21 mouse cellular contexts compared by ENCODE assay signal in genomic region chr11:78846620-78847019, GRCm38 (mm10).
"Had no signal": no experiment of that assay in that cellular context is flagged by ENCODE, and none has a peak within 500 bp of the region (broad histone marks: within the 10 kb centered on the region; RNA-seq: fewer than 3 reads in every experiment).

No protein-coding gene starts in this region.

- H3K9ac ChIP-seq: kidney, embryonic 15.5 days; limb, embryonic 13.5 days; liver, embryonic 14.5 days; liver, postnatal 0 days; lung, embryonic 14.5 days; midbrain, embryonic 12.5 days; midbrain, embryonic 15.5 days had no signal

- H3K27me3 ChIP-seq: kidney, embryonic 15.5 days; limb, embryonic 13.5 days; midbrain, embryonic 12.5 days; midbrain, embryonic 15.5 days had no signal

- DNase-seq: kidney, adult 2 months; kidney, postnatal 14 days; kidney, postnatal 4 days; liver, postnatal 0 days; lung, embryonic 14.5 days; retina, postnatal 1 day; right cerebral cortex, postnatal 14 days; right cerebral cortex, postnatal 4 days; thymus, adult 2 months; thymus, postnatal 25 days had no signal

- H3K27ac ChIP-seq: kidney, embryonic 15.5 days; limb, embryonic 10.5 days; limb, embryonic 13.5 days; liver, embryonic 14.5 days; macrophage; midbrain, embryonic 12.5 days; midbrain, embryonic 15.5 days; stomach, postnatal 0 days had no signal

- H3K9me3 ChIP-seq: kidney, embryonic 15.5 days; limb, embryonic 10.5 days; limb, embryonic 13.5 days; midbrain, embryonic 12.5 days; midbrain, embryonic 15.5 days had no signal

- H3K4me2 ChIP-seq: kidney, embryonic 15.5 days; limb, embryonic 13.5 days; liver, embryonic 11.5 days; lung, embryonic 14.5 days; midbrain, embryonic 12.5 days; midbrain, embryonic 15.5 days had no signal

- H3K4me3 ChIP-seq: kidney, embryonic 15.5 days; limb, embryonic 10.5 days; limb, embryonic 13.5 days; midbrain, embryonic 12.5 days; midbrain, embryonic 15.5 days had no signal

- ATAC-seq: intestine, postnatal 0 days; liver, postnatal 0 days; lung, postnatal 0 days; midbrain, embryonic 15.5 days had no signal

- H3K4me1 ChIP-seq: limb, embryonic 13.5 days had no signal

- H3K36me3 ChIP-seq: kidney, embryonic 15.5 days; limb, embryonic 10.5 days; limb, embryonic 13.5 days; midbrain, embryonic 12.5 days; midbrain, embryonic 15.5 days had no signal
